Mouse (Mus musculus) lung, embryonic 14.5 days (tissue): ENCODE results near the gene Golm1. TPM values are rescaled to one million over a fixed set of nuclear protein-coding genes. Genes with fewer than 3 reads are reported as not detected.
"Not testable (repeated sequence)": the region's sequence is repeated elsewhere in the genome, so short reads cannot be mapped to it uniquely, and the experiment has no call there.

Experiments
- ATAC-seq: fragments of 200-750 bp; cut with Nextera tagmentation; 2 replicates; pipeline ENCODE4 v1.8.0; 2017; ENCODE audit warnings: mild to moderate bottlenecking, moderate TSS enrichment, moderate library complexity; ENCODE audit not compliant: insufficient read depth
- DNase-seq: peaks from one replicate; pipeline ENCODE4 v3.0.0-alpha.2; 2015
- H3K27ac ChIP-seq: fragments of 300-500 bp; sonication (generic); 2 replicates; pipeline ENCODE4 v1.5.1; 2014; ENCODE audit warnings: low read depth, mild to moderate bottlenecking, moderate library complexity
- H3K27me3 ChIP-seq: fragments of 300-500 bp; sonication (generic); 2 replicates; pipeline ENCODE4 v1.6.1; 2014; ENCODE audit warnings: low read length, control low read depth; ENCODE audit not compliant: insufficient read depth
- H3K36me3 ChIP-seq: fragments of 300-500 bp; sonication (generic); 2 replicates; pipeline ENCODE4 v1.6.1; 2014; ENCODE audit warnings: control low read depth; ENCODE audit not compliant: insufficient read depth
- H3K4me1 ChIP-seq: fragments of 300-500 bp; sonication (generic); 2 replicates; pipeline ENCODE4 v1.6.1; 2014; ENCODE audit warnings: antibody characterized with exemption, control low read depth; ENCODE audit not compliant: insufficient read depth
- H3K4me2 ChIP-seq: fragments of 300-500 bp; sonication (generic); 2 replicates; pipeline ENCODE4 v1.6.1; 2014; ENCODE audit warnings: mild to moderate bottlenecking
- H3K4me3 ChIP-seq: fragments of 300-500 bp; sonication (generic); 2 replicates; pipeline ENCODE4 v1.5.1; 2014; ENCODE audit warnings: low read depth, low read length
- H3K9ac ChIP-seq: fragments of 300-500 bp; sonication (generic); 2 replicates; pipeline ENCODE4 v1.6.1; 2014
- H3K9me3 ChIP-seq: fragments of 300-500 bp; sonication (generic); 2 replicates; pipeline ENCODE4 v1.6.1; 2016; ENCODE audit warnings: low read depth, low read length, control low read depth
- CTCF ChIP-seq: IDR thresholded peaks from 2 replicates; pipeline ENCODE4 v1.5.1; 2016; ENCODE audit warnings: antibody characterized with exemption, low read depth
- WGBS: fragments of 180-500 bp; shearing (Covaris S2); extraction: QIAGEN DNeasy Blood & Tissue Kit; methylation state at CpG from one replicate; pipeline ENCODE4 v1.1.7; 2014; 5-methylcytosine and 5-hydroxymethylcytosine counted together
- polyA plus RNA-seq: library from polyadenylated mRNA; unstranded; fragments of >200 nt; fragmentation: Nextera tagmentation; extraction: Ambion mirVana; gene quantifications from 2 replicates; pipeline ENCODE4 v1.2.1, GENCODE M21; 2014

Gene Golm1
- polyA plus RNA-seq, 1 experiment from 2014 or later: 39.2 TPM

DNA sequence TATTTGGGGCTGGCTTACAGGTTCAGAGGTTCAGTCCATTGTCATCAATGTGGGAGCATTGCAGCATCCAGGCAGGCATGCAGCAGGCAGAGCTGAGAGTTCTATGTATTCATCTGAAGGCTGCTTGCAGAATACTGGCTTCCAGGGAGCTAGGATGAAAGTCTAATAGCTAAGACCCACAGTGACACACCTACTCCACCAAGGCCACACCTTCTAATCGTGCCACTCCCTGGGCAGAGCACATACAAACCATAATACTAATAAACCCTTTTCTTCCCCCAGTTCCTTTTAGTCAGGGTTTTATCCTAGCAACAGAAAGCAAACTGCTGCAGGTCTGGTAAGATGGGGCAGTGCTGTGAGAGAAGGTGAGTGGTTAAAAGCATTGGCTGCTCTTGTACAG, 83.0 kb downstream of the Golm1 start:
- DNase-seq (no peak), ATAC-seq (no peak)
- no peak overlapping the region for H3K9ac ChIP-seq
- no peak for TF ChIP-seq CTCF
- H3K4me1 ChIP-seq: no peaks in the 10 kb centered on the region
- H3K9me3 ChIP-seq: no peaks in the 10 kb centered on the region
- H3K4me3 ChIP-seq: no peak overlapping the region
- no peaks in the 10 kb centered on the region for H3K27me3 ChIP-seq
- no peak overlapping the region for H3K27ac ChIP-seq
- peaks cover 84% of the 10 kb centered on the region for H3K36me3 ChIP-seq
- WGBS: 97% methylated on average over 1 of the region's 1 CpGs
- no peak overlapping the region for H3K4me2 ChIP-seq

DNA sequence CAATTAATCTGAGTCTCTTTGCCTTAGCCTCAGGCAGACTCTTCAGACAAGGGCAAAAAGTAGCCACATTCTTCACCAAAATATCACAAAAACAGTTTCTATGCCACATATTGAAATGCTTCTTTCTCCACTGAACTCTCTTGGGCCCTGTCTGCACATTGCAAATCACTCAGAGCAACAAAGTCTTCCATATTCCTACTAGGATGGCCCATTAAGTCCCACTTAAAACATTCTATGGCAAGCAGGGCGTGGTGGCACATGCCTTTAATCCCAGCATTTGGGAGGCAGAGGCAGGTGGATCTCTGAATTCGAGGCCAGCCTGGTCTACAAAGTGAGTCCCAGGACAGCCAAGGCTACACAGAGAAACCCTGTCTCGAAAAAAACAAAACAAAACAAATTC, 83.6 kb downstream of the Golm1 start:
- H3K27me3 ChIP-seq, H3K9me3 ChIP-seq, H3K9ac ChIP-seq, H3K4me3 ChIP-seq, H3K4me2 ChIP-seq, DNase-seq, H3K4me1 ChIP-seq, H3K27ac ChIP-seq, ATAC-seq: not testable (repeated sequence)
- peaks cover 88% of the 10 kb centered on the region for H3K36me3 ChIP-seq
- WGBS: 92% methylated on average over 3 of the region's 3 CpGs

DNA sequence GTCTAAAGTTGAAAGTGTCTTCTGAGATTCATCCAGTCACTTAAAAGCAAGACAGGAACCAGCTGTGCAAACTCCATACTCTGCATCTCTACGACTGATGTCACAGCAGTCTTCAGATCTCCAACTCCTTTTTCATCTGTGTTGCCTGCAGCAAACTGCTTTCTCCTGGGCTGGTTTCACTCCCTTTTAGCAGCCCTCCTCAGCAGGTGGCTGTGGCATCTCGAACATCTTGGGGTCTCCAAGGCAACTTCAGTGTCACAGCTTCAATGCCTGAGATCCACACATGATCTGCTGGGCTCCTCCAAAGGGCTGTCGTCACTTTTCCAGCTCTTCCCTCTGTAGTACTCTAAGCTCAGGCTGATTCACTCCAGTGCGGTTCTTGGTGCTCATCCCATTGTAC, 84.9 kb downstream of the Golm1 start:
- Histone ChIP-seq H3K4me2 (no peak overlapping the region), H3K4me1 (peaks cover 7% of the 10 kb centered on the region; the same call in 1 of the 2 replicates), H3K36me3 (peaks cover 80% of the 10 kb centered on the region), H3K27me3 (no peaks in the 10 kb centered on the region), H3K9me3 (no peaks in the 10 kb centered on the region), H3K4me3 (no peak overlapping the region), H3K27ac (no peak overlapping the region), H3K9ac (no peak overlapping the region)
- no peak for DNase-seq
- no peak for ATAC-seq
- 88% methylated on average over 4 of the region's 4 CpGs for WGBS
- TF ChIP-seq CTCF: no peak

DNA sequence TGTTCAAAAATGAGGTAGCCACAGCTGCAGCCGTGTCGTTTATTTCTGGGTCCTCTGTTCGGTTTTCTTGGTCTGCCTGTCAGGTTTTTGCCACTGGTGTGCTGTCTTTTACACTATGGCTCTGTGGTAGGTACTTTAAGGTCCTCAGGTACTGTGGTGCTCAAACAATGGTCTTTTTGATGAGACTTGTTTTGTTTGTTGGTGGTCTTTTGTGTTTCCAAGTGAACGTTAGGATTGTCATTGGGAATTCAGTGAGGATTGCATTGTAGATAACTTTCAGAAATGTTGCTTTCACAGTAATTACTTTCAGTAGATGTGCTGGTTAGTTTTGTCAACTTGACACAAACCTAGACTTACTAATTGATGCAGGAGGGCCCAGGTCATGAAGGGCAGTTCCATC, 85.9 kb downstream of the Golm1 start:
- no peaks in the 10 kb centered on the region for H3K27me3 ChIP-seq
- H3K4me3 ChIP-seq: no peak overlapping the region
- 83% methylated on average over 4 of the region's 4 CpGs for WGBS
- H3K36me3 ChIP-seq: peaks cover 73% of the 10 kb centered on the region
- no peaks in the 10 kb centered on the region for H3K9me3 ChIP-seq
- no peak for TF ChIP-seq CTCF
- H3K9ac ChIP-seq: no peak overlapping the region
- peaks cover 7% of the 10 kb centered on the region; the same call in 1 of the 2 replicates for H3K4me1 ChIP-seq
- DNase-seq (no peak), ATAC-seq (no peak)
- H3K4me2 ChIP-seq: no peak overlapping the region
- no peak overlapping the region for H3K27ac ChIP-seq

DNA sequence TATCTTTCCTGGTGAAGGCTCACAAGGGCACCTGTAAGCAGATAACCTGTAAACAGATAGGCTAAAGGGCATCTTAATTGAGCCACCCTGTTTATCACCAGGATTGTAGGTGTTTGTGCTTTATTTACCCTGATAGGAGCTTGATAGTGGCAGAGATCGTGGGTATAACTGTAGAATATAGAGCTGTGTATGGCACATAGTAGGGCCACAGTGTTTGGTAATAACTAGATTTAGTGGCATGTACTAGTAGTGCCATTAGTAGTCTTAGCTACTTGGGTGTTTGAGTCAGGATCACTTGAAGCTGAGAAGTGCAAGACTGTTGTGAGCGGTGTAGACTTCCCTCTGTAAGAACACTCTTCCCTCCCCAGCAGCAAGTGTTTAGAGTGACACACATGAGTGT, 88.4 kb downstream of the Golm1 start:
- Histone ChIP-seq H3K27ac (no peak overlapping the region), H3K4me3 (no peak overlapping the region), H3K36me3 (peaks cover 50% of the 10 kb centered on the region), H3K4me2 (peak overlapping the region; percentile 92; the same call in 1 of the 2 replicates), H3K27me3 (no peaks in the 10 kb centered on the region), H3K9me3 (no peaks in the 10 kb centered on the region), H3K4me1 (peaks cover 7% of the 10 kb centered on the region; the same call in 1 of the 2 replicates), H3K9ac (no peak overlapping the region)
- DNase-seq: no peak
- no peak for TF ChIP-seq CTCF
- no peak for ATAC-seq
- WGBS: 92% methylated on average over 2 of the region's 2 CpGs

DNA sequence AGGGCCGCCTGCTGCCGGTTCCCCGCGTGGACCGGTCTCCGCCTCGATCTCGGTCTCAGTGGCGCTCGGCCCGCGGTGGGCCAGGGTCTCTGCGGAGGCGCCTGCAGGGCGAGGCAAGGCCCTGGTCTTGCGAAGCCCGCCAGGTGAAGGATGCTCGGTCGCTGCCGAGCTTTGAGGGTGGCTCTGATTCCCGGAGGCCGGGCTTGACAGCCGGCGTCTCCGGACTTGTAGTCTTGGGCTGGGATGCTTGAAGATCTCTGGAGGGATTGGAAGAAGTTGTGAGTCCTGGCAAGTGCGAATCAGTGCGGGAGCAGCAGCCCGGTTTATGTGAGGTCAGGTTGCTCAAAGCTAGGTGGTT, 90.0 kb downstream of the Golm1 start:
- WGBS: under 1% methylated on average over 28 of the region's 28 CpGs
- no peak for TF ChIP-seq CTCF

DNA sequence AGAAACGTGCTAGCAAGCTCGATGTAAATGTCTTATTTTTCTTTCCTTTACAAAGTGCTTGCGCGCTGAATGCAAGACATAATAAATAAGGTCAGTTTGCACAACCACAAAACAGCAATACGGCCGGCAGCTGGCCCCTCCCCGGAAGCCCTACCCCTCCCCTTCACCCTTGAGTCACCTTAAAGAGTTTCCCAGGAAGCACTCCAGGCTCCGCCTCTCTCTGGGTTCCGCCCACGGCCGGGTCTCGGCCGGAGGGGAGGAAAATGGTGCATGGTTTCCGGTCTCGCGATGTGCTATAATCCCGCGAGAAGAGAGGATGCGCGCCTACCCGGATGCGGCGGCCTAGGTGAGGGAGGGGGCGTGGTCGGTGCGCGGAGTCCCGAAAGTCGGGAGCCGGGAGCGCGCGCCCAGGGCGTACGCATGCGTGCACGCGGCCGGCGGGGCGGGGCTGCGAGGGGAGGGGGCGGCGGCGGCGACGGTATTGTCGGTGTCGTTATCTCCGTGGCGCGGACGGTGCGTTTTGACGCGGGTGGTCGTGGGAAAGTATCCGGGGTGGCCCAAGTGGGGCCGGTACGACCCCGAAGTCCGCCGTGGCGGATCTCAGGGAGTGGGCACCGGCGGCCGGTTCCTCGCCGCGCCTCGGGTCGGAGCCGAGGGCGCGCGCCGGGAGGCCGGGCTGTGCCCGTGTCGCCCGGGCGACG, 90.5 kb downstream of the Golm1 start, which contains the start of the genes Agtpbp1 and Naa35:
Gene Agtpbp1, minus strand, starts transcription at position 281 of the 701 bp plus-strand sequence.
Gene Naa35, plus strand, starts transcription at position 313 of the 701 bp plus-strand sequence.
- no peaks in the 10 kb centered on the region for H3K27me3 ChIP-seq
- WGBS: under 1% methylated on average over 81 of the region's 83 CpGs
- peaks cover 29% of the 10 kb centered on the region for H3K36me3 ChIP-seq
- no peak for TF ChIP-seq CTCF
- peak within 1 kb of the TSS; percentile 75 for H3K27ac ChIP-seq
- H3K4me1 ChIP-seq: peaks cover 7% of the 10 kb centered on the region; the same call in 1 of the 2 replicates
- peak within 1 kb of the TSS; percentile 82 for H3K9ac ChIP-seq
- peak within 1 kb of the TSS; percentile 94 for H3K4me3 ChIP-seq
- peak; percentile 100 for DNase-seq
- H3K9me3 ChIP-seq: no peaks in the 10 kb centered on the region
- ATAC-seq: peak; percentile 96
- H3K4me2 ChIP-seq: peak within 1 kb of the TSS; percentile 92

More for the DNA sequence above, 90.0 kb downstream of the Golm1 start:
- DNase-seq (peak; percentile 50), ATAC-seq (peak; percentile 61)
- H3K27me3 ChIP-seq: no peaks in the 10 kb centered on the region
- H3K36me3 ChIP-seq: peaks cover 34% of the 10 kb centered on the region
- H3K4me1 ChIP-seq: peaks cover 7% of the 10 kb centered on the region; the same call in 1 of the 2 replicates
- peak overlapping the region; percentile 92 for H3K4me2 ChIP-seq
- peak overlapping the region; percentile 94 for H3K4me3 ChIP-seq
- no peaks in the 10 kb centered on the region for H3K9me3 ChIP-seq
- H3K9ac ChIP-seq: peak overlapping the region; percentile 82
- peak overlapping the region; percentile 75 for H3K27ac ChIP-seq

Other genes starting within 250 kb of the Golm1 start
- 18.2 and 22.7 TPM in 2 replicates for gene Agtpbp1, start 90.6 kb downstream of the Golm1 start, polyA plus RNA-seq
- 82.4 and 83.5 TPM in 2 replicates for gene Naa35, start 90.6 kb downstream of the Golm1 start, polyA plus RNA-seq
- gene 4921517D22Rik, start 18.3 kb upstream of the Golm1 start, polyA plus RNA-seq: not detected in 2 replicates
- gene Spata31d1a, start 34.5 kb upstream of the Golm1 start, polyA plus RNA-seq: not detected in 2 replicates
- gene Spata31d1b, start 36.5 kb upstream of the Golm1 start, polyA plus RNA-seq: not detected in 2 replicates
- not detected in 2 replicates for gene Spata31d1d, start 55.9 kb upstream of the Golm1 start, polyA plus RNA-seq
- gene 1700014D04Rik, start 70.9 kb upstream of the Golm1 start, polyA plus RNA-seq: 0.24 TPM in 1 of 2 replicates, not detected in the other
- gene Isca1, start 94.0 kb upstream of the Golm1 start, polyA plus RNA-seq: 105 and 121 TPM in 2 replicates
- not detected in 2 replicates for gene Gm49354, start 106.4 kb upstream of the Golm1 start, polyA plus RNA-seq
- 44.3 and 44.6 TPM in 2 replicates for gene Tut7, start 147.3 kb upstream of the Golm1 start, polyA plus RNA-seq